Mouse (Mus musculus): ENCODE data around the gene Dhx37. TPM values are rescaled to one million over a fixed set of nuclear protein-coding genes. Genes with fewer than 3 reads are reported as not detected.
"Not testable (repeated sequence)": the region's sequence is repeated elsewhere in the genome, so short reads cannot be mapped to it uniquely, and the experiment has no call there.

Gene Dhx37
- total RNA-seq, 2 experiments from 2014 or later = 11.4 to 15.2 TPM

- intact Hi-C loops (cut with DNase I) = loop anchor here (2.0 kb wide), 1 partner anchor 45 kb away; no protein-coding TSS in a partner anchor
- DNase-seq (ENCODE audit: low spot score in 2 of 2) = no peak
Measured at GRCm38 (mm10) chr5:125413763-125414162, 20.2 kb downstream of the Dhx37 start.

GRCm38 (mm10) chr5:125412536-125412935 is 21.4 kb downstream of the Dhx37 start:
- intact Hi-C loops (cut with DNase I) = loop anchor here (2.0 kb wide), 1 partner anchor 46 kb away; no protein-coding TSS in a partner anchor
- not testable (repeated sequence) for DNase-seq (ENCODE audit: low spot score in 2 of 2)

- peak; percentile 65 to 67 for DNase-seq (ENCODE audit: low spot score in 2 of 2)
- intact Hi-C loops (cut with DNase I) = loop anchor here (2.0 kb wide), 1 partner anchor 47 kb away; no protein-coding TSS in a partner anchor
Measured at GRCm38 (mm10) chr5:125411972-125412530, 21.9 kb downstream of the Dhx37 start.

GRCm38 (mm10) chr5:125409348-125410090 is 24.4 kb downstream of the Dhx37 start:
- intact Hi-C loops (cut with DNase I) = no loop called here
- peak; percentile 56 to 72 for DNase-seq (ENCODE audit: low spot score in 2 of 2)

- peak; percentile 89 to 95 for DNase-seq (ENCODE audit: low spot score in 2 of 2)
- intact Hi-C loops (cut with DNase I) = no loop called here
Measured at GRCm38 (mm10) chr5:125408842-125409241, 25.1 kb downstream of the Dhx37 start.

- DNase-seq (ENCODE audit: low spot score in 2 of 2) = no peak
- intact Hi-C loops (cut with DNase I) = no loop called here
Measured at GRCm38 (mm10) chr5:125407910-125408575, 25.9 kb downstream of the Dhx37 start.

- no peak for DNase-seq (ENCODE audit: low spot score in 2 of 2)
- intact Hi-C loops (cut with DNase I) = no loop called here
Measured at GRCm38 (mm10) chr5:125407020-125407830, 26.7 kb downstream of the Dhx37 start.

- intact Hi-C loops (cut with DNase I) = no loop called here
- DNase-seq (ENCODE audit: low spot score in 2 of 2) = peak; percentile 67 to 71
Measured at GRCm38 (mm10) chr5:125406322-125407016, 27.5 kb downstream of the Dhx37 start.

GRCm38 (mm10) chr5:125405546-125406248 is 28.2 kb downstream of the Dhx37 start:
- intact Hi-C loops (cut with DNase I) = loop anchor here (2.0 kb wide), 1 partner anchor 15 kb away; the partner anchor contains the start of gene Ubc
- DNase-seq (ENCODE audit: low spot score in 2 of 2) = peak; percentile 89 to 94

- intact Hi-C loops (cut with DNase I) = loop anchor here (2.0 kb wide), 1 partner anchor 14 kb away; the partner anchor contains the start of gene Ubc
- DNase-seq (ENCODE audit: low spot score in 2 of 2) = peak; percentile 76 to 77
Measured at GRCm38 (mm10) chr5:125404903-125405545, 28.9 kb downstream of the Dhx37 start.

GRCm38 (mm10) chr5:125404536-125404902 is 29.4 kb downstream of the Dhx37 start:
- intact Hi-C loops (cut with DNase I) = loop anchor here (2.0 kb wide), 1 partner anchor 14 kb away; the partner anchor contains the start of gene Ubc

GRCm38 (mm10) chr5:125403481-125404465 is 30.1 kb downstream of the Dhx37 start:
- peak; percentile 76 to 82 for DNase-seq (ENCODE audit: low spot score in 2 of 2)
- intact Hi-C loops (cut with DNase I) = loop anchor here (2.0 kb wide), 1 partner anchor 13 kb away; the partner anchor contains the start of gene Ubc

More at GRCm38 (mm10) chr5:125404536-125404902, 29.4 kb downstream of the Dhx37 start:
- no peak for DNase-seq (ENCODE audit: low spot score in 2 of 2)

- intact Hi-C loops (cut with DNase I) = no loop called here
- no peak for DNase-seq (ENCODE audit: low spot score in 2 of 2)
Measured at GRCm38 (mm10) chr5:125402991-125403390, 30.9 kb downstream of the Dhx37 start.

GRCm38 (mm10) chr5:125402476-125402875 is 31.4 kb downstream of the Dhx37 start:
- no peak for DNase-seq (ENCODE audit: low spot score in 2 of 2)
- intact Hi-C loops (cut with DNase I) = no loop called here

- intact Hi-C loops (cut with DNase I) = no loop called here
- no peak for DNase-seq (ENCODE audit: low spot score in 2 of 2)
Measured at GRCm38 (mm10) chr5:125400903-125401302, 33.0 kb downstream of the Dhx37 start.

- DNase-seq (ENCODE audit: low spot score in 2 of 2) = no peak
- intact Hi-C loops (cut with DNase I) = no loop called here
Measured at GRCm38 (mm10) chr5:125395008-125395407, 38.9 kb downstream of the Dhx37 start.

Data from left cerebral cortex, postnatal 25 days (tissue).